14 mouse cellular contexts compared by ENCODE assay signal in the genomic region with DNA sequence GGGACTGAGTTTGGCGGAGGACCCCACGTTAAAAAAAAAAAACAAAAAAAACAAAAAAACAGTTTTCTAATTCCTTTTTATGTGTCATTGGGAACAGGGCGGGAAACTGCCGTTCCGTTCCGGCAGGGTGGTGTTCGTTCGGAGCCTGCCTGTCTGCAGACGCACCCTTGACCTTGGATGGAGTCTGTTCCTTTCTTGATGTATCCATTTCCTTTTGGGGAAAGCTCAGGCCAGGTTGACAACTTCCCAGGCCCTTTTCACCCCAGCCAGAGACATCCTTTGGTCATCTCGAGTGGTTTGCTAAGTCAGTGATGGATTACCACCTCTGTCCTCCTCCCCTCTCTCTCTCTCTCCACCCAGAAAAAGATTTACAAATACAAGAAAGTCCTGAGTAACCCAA.
DNase-seq lines count a peak whose midpoint lies in the region; ATAC-seq and TF ChIP-seq lines count a peak whose summit lies in the region.
"Had no signal": no experiment of that assay in that cellular context is flagged by ENCODE, and none has a peak within 500 bp of the region (broad histone marks: within the 10 kb centered on the region; RNA-seq: fewer than 3 reads in every experiment).

No protein-coding gene starts in this region.

- WGBS in embryonic facial prominence, embryonic 13.5 days: 80% methylated on average over 10 of the region's 10 CpGs
- WGBS in embryonic facial prominence, embryonic 10.5 days: 83% methylated on average over 10 of the region's 10 CpGs
- WGBS in kidney, embryonic 16.5 days: 23% methylated on average over 10 of the region's 10 CpGs
- WGBS in midbrain, embryonic 16.5 days: 87% methylated on average over 10 of the region's 10 CpGs

- no peak for DNase-seq in embryonic facial prominence, embryonic 10.5 days (ENCODE audit: low spot score)
- no peak for DNase-seq in testis, postnatal 14 days (ENCODE audit: low spot score)
- DNase-seq in thymus, postnatal 36 days: no peak
- DNase-seq in gastrocnemius, postnatal 4 days (ENCODE audit: low spot score in 2 of 2): no peak
- DNase-seq: B cell, adult 2 months; cerebellum, postnatal 36 days; forebrain, postnatal 0 days; retina, postnatal 1 day had no signal

- 0 out of 2 replicates have a peak overlapping the region, but pooled peaks have one; percentile 33 for H3K27ac ChIP-seq in embryonic facial prominence, embryonic 13.5 days
- H3K27ac ChIP-seq in embryonic facial prominence, embryonic 10.5 days (replicated peaks): no peak overlapping the region
- H3K27ac ChIP-seq in testis, adult 2 months (ENCODE audit: control insufficient read depth, insufficient read depth, low read depth, low read length): 0 out of 2 replicates have a peak overlapping the region, but pooled peaks have one; percentile 24
- peak overlapping the region; percentile 74 for H3K27ac ChIP-seq in kidney, embryonic 16.5 days (ENCODE audit: low read length)
- no peak overlapping the region for H3K27ac ChIP-seq in midbrain, embryonic 16.5 days (ENCODE audit: low read length)
- H3K27ac ChIP-seq: hindbrain, embryonic 15.5 days had no signal

- no peak for TF ChIP-seq POLR2A in testis, adult 2 months (IDR thresholded peaks at IDR 0.05; ENCODE audit: control insufficient read depth, low read depth, low read length)

- H3K36me3 ChIP-seq in embryonic facial prominence, embryonic 13.5 days: peaks cover 6% of the 10 kb centered on the region; the same call in 1 of the 2 replicates
- H3K36me3 ChIP-seq in embryonic facial prominence, embryonic 10.5 days (replicated peaks): peaks cover 19% of the 10 kb centered on the region
- no peaks in the 10 kb centered on the region for H3K36me3 ChIP-seq in testis, adult 2 months (ENCODE audit: control insufficient read depth, insufficient read depth, low read length)
- H3K36me3 ChIP-seq in kidney, embryonic 16.5 days (ENCODE audit: insufficient read depth, low read length): peaks cover 6% of the 10 kb centered on the region; the same call in 1 of the 2 replicates
- peaks cover 2% of the 10 kb centered on the region; the same call in 1 of the 2 replicates for H3K36me3 ChIP-seq in midbrain, embryonic 16.5 days (ENCODE audit: control insufficient read depth, insufficient read depth, low read length)

- H3K27me3 ChIP-seq in embryonic facial prominence, embryonic 13.5 days: no peaks in the 10 kb centered on the region
- H3K27me3 ChIP-seq in embryonic facial prominence, embryonic 10.5 days (replicated peaks; ENCODE audit: low read depth, poor library complexity, severe bottlenecking): no peaks in the 10 kb centered on the region
- H3K27me3 ChIP-seq in testis, adult 2 months (ENCODE audit: control insufficient read depth, insufficient read depth, low read length): no peaks in the 10 kb centered on the region
- H3K27me3 ChIP-seq in kidney, embryonic 16.5 days (ENCODE audit: insufficient read depth, low read length): no peaks in the 10 kb centered on the region
- no peaks in the 10 kb centered on the region for H3K27me3 ChIP-seq in midbrain, embryonic 16.5 days (ENCODE audit: control insufficient read depth, insufficient read depth, low read depth, low read length)
- H3K27me3 ChIP-seq: hindbrain, embryonic 15.5 days had no signal

- H3K4me3 ChIP-seq in embryonic facial prominence, embryonic 13.5 days: no peak overlapping the region
- no peak overlapping the region for H3K4me3 ChIP-seq in embryonic facial prominence, embryonic 10.5 days
- H3K4me3 ChIP-seq in testis, adult 2 months (ENCODE audit: control insufficient read depth, low read depth, low read length): no peak overlapping the region
- no peak overlapping the region for H3K4me3 ChIP-seq in kidney, embryonic 16.5 days (ENCODE audit: low read length)
- H3K4me3 ChIP-seq in midbrain, embryonic 16.5 days (ENCODE audit: low read depth, low read length): no peak overlapping the region
- H3K4me3 ChIP-seq: hindbrain, embryonic 15.5 days had no signal

- peaks cover 47% of the 10 kb centered on the region for H3K4me1 ChIP-seq in embryonic facial prominence, embryonic 13.5 days
- H3K4me1 ChIP-seq in embryonic facial prominence, embryonic 10.5 days: peaks cover 40% of the 10 kb centered on the region
- no peaks in the 10 kb centered on the region; the same call in 1 of the 2 replicates for H3K4me1 ChIP-seq in testis, adult 2 months (ENCODE audit: control insufficient read depth, insufficient read depth, low read length)
- peaks cover 45% of the 10 kb centered on the region for H3K4me1 ChIP-seq in kidney, embryonic 16.5 days (ENCODE audit: insufficient read depth, low read length)
- H3K4me1 ChIP-seq in midbrain, embryonic 16.5 days (ENCODE audit: control insufficient read depth, insufficient read depth, low read length): no peaks in the 10 kb centered on the region

- no peaks in the 10 kb centered on the region for H3K9me3 ChIP-seq in embryonic facial prominence, embryonic 13.5 days
- H3K9me3 ChIP-seq in embryonic facial prominence, embryonic 10.5 days: no peaks in the 10 kb centered on the region
- no peaks in the 10 kb centered on the region for H3K9me3 ChIP-seq in kidney, embryonic 16.5 days (ENCODE audit: low read length)
- no peaks in the 10 kb centered on the region for H3K9me3 ChIP-seq in midbrain, embryonic 16.5 days (replicated peaks; ENCODE audit: control insufficient read depth, low read length, poor library complexity, severe bottlenecking)
- H3K9me3 ChIP-seq: hindbrain, embryonic 15.5 days had no signal

- H3K9ac ChIP-seq in embryonic facial prominence, embryonic 13.5 days: no peak overlapping the region
- H3K9ac ChIP-seq in kidney, embryonic 16.5 days (replicated peaks; ENCODE audit: low read length): no peak overlapping the region; the same call in 1 of the 2 replicates
- H3K9ac ChIP-seq in midbrain, embryonic 16.5 days (ENCODE audit: low read depth, low read length): no peak overlapping the region
- H3K9ac ChIP-seq: forebrain, postnatal 0 days; hindbrain, embryonic 15.5 days had no signal

- H3K4me2 ChIP-seq in embryonic facial prominence, embryonic 13.5 days: no peak overlapping the region
- 0 out of 2 replicates have a peak overlapping the region, but pooled peaks have one; percentile 26 for H3K4me2 ChIP-seq in kidney, embryonic 16.5 days (replicated peaks; ENCODE audit: low read depth, low read length)
- no peak overlapping the region for H3K4me2 ChIP-seq in midbrain, embryonic 16.5 days (ENCODE audit: low read length)
- H3K4me2 ChIP-seq: hindbrain, embryonic 15.5 days had no signal

- no peak for TF ChIP-seq CTCF in testis, adult 2 months (IDR thresholded peaks at IDR 0.05; ENCODE audit: control insufficient read depth, insufficient read depth, insufficient replicate concordance, low read depth, low read length)

- no peak for ATAC-seq in embryonic facial prominence, embryonic 13.5 days (ENCODE audit: insufficient number of reproducible peaks, insufficient read depth, low FRiP score, low TSS enrichment, low read depth)
- peak; percentile 43; the same call in 1 of the 2 replicates for ATAC-seq in kidney, embryonic 16.5 days (ENCODE audit: low FRiP score, low TSS enrichment)
- no peak for ATAC-seq in midbrain, embryonic 16.5 days
- ATAC-seq: activated CD4-positive, CD25-positive, alpha-beta regulatory T cell, adult 4 months; forebrain, postnatal 0 days had no signal

Comparison
In these comparisons a context has a peak if more than half of its experiments do, and no peak if none do; other contexts are left out.
1. H3K27ac ChIP-seq: peak in embryonic facial prominence, embryonic 13.5 days (single experiment), testis, adult 2 months (single experiment) and kidney, embryonic 16.5 days (single experiment); none in embryonic facial prominence, embryonic 10.5 days (single experiment) and midbrain, embryonic 16.5 days (single experiment).